Mouse (Mus musculus) spleen, postnatal 14 days (tissue): Measurements from ENCODE around the gene Ttc14.
A peak's percentile ranks its signal among the peaks of the same experiment; 100 is the strongest.

Experiments
- DNase-seq, 2 experiments: peaks; one replicate each; pipeline ENCODE4 v3.0.0; 2021 to 2022; ENCODE audit warnings: low spot score in 2 of 2

Ttc14 gene

GRCm38 (mm10) chr3:33799617-33800512, at the start of gene Ttc14:
Gene Ttc14 (plus strand): TSS chr3:33799832.
- DNase-seq, result peak; percentile 96 to 98

DNA sequence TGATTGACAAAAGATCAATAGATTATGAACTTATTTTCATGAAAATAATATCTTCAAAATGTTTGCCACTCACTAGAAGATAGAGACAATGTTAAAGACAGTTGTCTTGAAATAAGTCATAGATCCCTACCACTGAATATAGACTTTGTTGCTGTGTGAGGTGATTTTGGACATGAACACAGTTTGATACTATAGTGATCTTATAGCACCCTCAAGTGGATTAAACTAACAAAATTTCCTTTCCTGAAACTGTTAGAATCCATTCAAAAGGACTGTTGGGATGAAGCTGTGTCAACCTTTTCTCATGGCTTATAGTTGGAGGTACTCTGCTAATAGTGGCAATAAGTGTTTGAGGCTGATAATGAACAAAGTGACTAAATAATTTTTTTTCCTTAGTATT, 8.7 kb upstream of the Ttc14 start:
- DNase-seq, result no peak

- no peak for DNase-seq
These were observed 835 bp downstream of the Ttc14 start for GRCm38 (mm10) chr3:33800513-33800820.

GRCm38 (mm10) chr3:33807151-33807550, 7.5 kb downstream of the Ttc14 start:
- DNase-seq, result no peak

DNA sequence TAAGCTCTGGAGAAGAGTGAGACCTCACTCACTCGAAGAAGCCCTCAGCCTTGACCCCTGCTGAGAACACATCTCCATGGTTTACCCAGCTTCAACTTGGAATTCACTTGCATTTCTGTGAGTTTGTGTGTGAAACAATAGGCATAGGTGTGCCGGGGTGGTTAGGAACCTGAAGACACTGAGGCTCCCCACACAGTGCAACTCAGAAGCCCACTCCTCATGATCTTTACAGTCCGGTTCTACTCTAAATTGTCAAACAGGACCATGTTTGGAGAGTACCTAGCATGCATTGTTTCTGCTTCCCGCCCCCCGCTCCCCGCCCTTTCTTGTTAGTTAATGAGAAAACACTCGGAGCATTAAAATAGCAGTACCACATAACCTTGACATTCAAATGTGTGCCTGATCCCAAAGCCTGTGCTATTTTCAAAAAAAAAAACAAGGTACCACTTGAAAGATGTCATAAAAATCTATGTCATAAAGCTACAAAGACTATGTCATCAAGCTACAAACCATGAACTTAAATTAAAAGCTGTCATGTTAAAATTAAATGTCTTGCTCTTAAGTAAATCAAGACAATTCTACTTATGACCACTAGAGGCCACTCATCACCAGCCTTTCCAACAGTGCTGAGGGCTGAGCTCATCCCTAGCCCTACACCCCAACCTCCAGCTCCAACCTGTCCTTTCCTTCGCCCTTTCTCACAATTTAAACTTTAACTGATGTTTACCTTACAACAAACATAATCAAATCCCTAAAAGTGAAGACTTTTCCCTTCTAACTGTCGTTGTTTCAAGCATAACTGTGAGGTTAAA, 24.7 kb downstream of the Ttc14 start:
- DNase-seq, result no peak

GRCm38 (mm10) chr3:33832351-33832750, 32.7 kb downstream of the Ttc14 start:
- DNase-seq, result no peak

DNA sequence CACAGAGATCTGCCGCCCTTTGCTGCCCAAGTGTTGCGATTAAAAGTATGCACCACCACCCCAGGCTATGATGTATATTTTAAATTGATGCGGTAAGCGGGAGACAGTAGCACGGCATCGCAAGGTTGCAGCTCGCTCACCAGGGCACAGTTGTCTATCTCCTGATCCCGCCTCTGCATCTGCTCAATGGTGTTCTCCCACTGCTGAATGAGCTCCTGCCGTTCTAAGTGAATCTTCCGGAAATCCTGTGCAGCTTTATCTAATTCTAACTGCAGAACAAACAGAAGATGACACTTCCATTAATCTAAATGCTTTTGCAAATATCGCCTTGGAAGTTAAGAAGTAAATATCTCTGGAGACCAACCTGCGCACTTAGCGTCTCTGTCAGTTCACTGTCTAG, 36.9 kb downstream of the Ttc14 start:
- DNase-seq, result no peak

DNA sequence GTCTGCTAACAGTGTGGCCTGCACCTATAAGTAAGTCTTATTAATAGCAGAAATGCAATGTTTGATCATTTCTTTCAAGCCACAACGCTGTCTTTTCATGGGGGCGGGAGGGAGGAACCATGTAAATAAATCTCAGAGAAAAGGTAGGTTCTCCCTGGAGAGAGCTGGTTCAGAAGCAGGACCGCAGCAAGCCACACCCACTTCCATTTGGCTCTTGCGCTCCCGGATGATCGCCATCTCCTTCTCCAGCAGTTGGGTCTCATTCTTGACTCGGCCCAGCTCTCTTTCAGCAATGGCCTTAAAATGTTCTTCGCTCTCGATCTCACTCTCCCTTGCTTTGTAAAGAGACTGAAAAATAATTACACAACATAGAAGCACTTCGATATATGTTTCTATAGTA, 39.2 kb downstream of the Ttc14 start:
- DNase-seq, result no peak

DNA sequence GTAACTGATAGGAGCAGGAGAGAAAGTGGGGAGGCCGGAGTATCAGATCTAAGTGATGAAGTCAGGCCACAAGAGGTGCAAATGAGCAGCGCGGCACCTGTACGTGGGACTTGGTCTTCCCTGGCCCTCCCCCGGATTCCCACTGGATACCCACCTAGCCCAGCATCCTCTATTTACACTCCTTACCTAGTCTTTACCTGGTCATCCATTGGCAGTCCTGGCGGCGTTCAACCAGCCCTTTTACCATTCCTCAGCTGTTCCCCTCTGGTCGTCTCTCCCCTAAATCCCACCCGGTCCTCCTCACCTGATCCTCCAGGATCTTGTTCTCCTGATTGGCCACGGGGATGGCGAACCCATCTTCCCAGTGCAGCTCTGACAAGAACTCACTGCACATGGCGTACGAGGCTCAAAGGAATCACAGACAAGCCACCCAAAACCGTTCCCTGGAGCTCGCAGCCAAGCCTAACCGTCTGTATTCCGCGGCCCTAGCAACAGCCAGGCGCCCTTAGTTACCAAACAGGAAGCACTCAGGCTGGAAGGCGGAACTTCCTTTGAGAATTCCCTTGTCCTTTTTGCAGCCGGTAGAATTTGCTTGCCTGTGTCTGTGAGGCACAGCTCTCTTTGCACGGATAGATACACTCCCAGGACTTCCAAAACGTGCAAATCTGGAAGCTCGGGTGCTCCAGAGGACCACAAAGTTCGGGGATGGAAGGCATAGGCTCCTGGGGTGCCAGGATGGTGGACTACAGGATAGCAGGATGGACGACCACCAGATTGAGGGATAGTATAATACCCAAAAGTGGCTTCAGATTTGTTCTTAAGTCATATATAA, 44.4 kb downstream of the Ttc14 start, which contains the start of gene Ccdc39:
Ccdc39 (minus strand) TSS at position 510 of the 832 bp plus-strand sequence.
- no peak for DNase-seq

- DNase-seq, result no peak
These were observed 47.0 kb downstream of the Ttc14 start for GRCm38 (mm10) chr3:33846639-33847038.

DNA sequence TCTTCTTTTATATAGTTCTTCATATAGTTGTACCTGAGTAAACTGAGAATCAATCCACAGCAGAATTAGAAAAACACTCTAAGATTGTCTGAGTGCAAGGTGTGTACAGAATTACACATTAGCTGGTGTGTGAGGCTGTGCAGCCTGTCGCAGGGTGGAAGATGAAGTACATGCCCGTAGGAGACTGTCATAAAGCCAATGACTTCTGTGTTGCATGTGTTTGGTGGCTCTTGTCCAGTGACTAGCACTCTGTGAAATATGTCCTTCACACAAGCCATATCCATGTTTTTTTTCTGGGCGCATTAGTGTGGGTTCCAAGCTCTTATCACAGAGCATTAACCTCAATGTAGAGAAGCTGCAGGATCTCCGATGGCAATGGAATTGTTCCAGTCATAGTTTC, 51.2 kb downstream of the Ttc14 start:
- DNase-seq, result no peak

DNA sequence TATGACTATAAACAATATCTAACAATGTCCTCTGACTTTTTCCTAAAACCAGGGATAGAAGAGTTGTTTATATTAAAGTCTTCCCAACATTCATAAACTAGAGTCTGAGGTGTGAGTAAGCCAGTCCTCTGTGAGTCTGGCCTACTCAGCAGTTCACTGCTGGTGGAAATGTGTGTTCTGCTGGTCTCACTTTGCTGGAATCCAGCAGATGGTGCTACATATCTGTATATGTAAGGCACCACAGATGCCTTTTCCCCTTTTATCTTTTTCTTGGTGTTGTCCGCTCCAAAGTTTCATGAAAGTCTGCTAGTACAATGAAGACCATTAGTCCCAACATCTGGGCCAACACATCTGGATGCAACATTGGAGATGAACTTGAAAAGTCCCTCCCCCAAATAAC, 53.4 kb downstream of the Ttc14 start:
- no peak for DNase-seq

- no peak for DNase-seq
These were observed 59.3 kb downstream of the Ttc14 start for GRCm38 (mm10) chr3:33858939-33859338.

GRCm38 (mm10) chr3:33864000-33864540, 64.4 kb downstream of the Ttc14 start:
- no peak for DNase-seq
